Mouse (Mus musculus): ENCODE results near the gene Gm5795. TPM values are rescaled to one million over a fixed set of nuclear protein-coding genes. Genes with fewer than 3 reads are reported as not detected.
"Not testable (repeated sequence)": the region's sequence is repeated elsewhere in the genome, so short reads cannot be mapped to it uniquely, and the experiment has no call there.

Gm5795 gene
- not detected in 2 replicates for polyA plus RNA-seq (2016; fragmentation: Nextera tagmentation; extraction: Ambion mirVana)

DNA sequence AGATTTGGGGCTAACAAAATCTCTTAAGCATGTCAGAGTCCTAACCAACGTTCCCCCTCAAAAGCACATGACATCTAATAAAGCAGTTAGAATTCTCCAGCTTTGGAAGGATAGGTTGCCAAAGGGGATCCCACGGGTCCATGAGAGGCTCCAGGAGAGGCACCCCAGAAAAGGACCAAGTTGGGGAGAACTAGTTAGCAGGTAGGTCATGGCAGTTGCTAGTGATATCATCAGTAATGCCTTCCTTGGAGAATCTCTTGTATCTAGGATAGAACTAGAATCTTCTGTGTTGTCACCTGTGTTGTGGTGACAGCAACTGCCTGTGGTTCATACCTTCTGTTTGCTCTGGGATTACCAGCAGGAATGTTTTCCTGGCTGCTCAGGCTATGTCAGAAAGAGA is at the start of gene Gm5795:
Gm5795 (plus strand) TSS at position 301 of the 400 bp plus-strand sequence.
- not testable (repeated sequence) for H3K4me1 ChIP-seq; H3K27me3 ChIP-seq (replicated peaks; ENCODE audit: low read depth, poor library complexity, severe bottlenecking); H3K9me3 ChIP-seq; H3K4me3 ChIP-seq; DNase-seq (ENCODE audit: low spot score); H3K27ac ChIP-seq (replicated peaks); H3K36me3 ChIP-seq (replicated peaks)
- no CpG with 5 or more reads among the region's 2 CpGs for WGBS

DNA sequence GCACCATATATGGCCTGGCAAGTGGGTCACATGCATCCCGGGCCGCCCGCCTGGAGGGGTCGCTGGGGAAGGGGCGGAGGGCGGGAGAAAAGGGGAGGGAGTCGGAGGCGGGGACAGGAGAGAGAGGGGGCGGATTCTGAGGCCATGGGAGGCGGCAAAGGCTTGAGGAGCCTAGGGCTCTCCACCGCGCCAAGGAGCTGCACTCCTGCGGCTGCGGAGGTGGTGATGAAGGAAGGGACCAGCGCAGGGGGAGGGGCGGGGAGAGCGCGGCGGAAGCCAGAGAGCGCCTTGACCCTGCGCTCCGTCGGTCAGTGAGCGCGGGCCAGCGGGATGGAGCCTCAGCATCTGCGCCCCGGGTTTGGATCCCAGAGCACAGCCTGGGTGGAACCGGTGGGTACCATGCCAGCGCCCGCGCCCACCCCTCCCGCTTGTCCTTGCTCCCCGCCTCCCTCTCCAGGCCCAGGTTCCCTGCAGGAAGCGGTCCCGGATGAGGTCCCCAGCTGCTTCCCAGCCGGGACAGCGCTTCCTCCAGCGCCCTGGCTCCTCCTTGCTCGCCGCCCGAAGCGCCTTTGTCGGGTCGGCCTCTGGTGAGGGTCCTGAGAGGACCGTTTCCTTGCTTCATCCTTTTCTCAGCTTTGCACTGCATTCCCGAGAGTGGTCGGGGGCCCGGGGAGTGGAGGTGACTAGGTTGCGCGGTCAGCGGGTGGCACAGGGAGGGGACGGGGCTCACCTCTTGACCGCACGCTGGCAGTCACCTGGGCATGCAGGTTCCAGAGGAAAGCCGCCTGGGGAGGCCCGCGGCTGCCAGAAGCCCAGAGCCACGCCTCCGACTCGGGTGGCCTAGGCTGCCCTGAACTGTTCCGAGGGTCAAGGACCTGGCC is 20.5 kb downstream of the Gm5795 start, which contains the start of gene D830030K20Rik:
D830030K20Rik (plus strand) TSS at position 217 of the 881 bp plus-strand sequence.
- Histone ChIP-seq H3K27ac (replicated peaks) (peak within 1 kb of the TSS; percentile 63), H3K4me3 (peak within 1 kb of the TSS; percentile 62)
- WGBS: 1% methylated on average over 30 of the region's 62 CpGs
- H3K27me3 ChIP-seq (replicated peaks; ENCODE audit: low read depth, poor library complexity, severe bottlenecking); H3K4me1 ChIP-seq; H3K36me3 ChIP-seq (replicated peaks); H3K9me3 ChIP-seq: not testable (repeated sequence)
- DNase-seq (ENCODE audit: low spot score): peak; percentile 38

DNA sequence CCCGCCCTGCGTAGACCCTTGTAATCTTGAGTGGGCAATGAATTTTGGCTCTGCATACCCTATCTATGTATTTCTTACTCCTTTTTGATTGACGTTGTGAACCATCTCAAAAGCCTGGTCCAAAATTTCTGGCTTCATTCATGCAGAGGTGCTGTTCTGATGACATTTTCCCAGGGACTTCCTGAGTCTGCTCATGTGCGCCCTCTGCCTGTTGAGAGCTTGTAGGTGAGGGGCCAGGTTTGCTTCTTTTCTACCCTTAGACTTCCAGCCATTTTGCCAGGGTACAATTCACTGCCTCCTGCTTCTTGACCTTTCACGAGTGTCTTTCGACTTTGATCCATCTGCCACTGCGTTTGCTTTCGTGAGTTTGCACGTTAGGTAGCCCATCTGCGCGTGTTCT is 21.3 kb downstream of the Gm5795 start:
- H3K27ac ChIP-seq (replicated peaks); H3K4me3 ChIP-seq; H3K9me3 ChIP-seq; H3K36me3 ChIP-seq (replicated peaks); H3K27me3 ChIP-seq (replicated peaks; ENCODE audit: low read depth, poor library complexity, severe bottlenecking); H3K4me1 ChIP-seq: not testable (repeated sequence)
- WGBS: 8% methylated on average over 10 of the region's 11 CpGs
- DNase-seq (ENCODE audit: low spot score): peak; percentile 39

Other genes starting within 250 kb of the Gm5795 start
- gene Gm2888, start 158.3 kb upstream of the Gm5795 start, polyA plus RNA-seq (2016; fragmentation: Nextera tagmentation; extraction: Ambion mirVana): not detected in 2 replicates
- 3.2 and 3.6 TPM in 2 replicates for gene Gm2897, start 139.0 kb upstream of the Gm5795 start, polyA plus RNA-seq (2016; fragmentation: Nextera tagmentation; extraction: Ambion mirVana)
- not detected in 2 replicates for gene Gm10340, start 54.3 kb upstream of the Gm5795 start, polyA plus RNA-seq (2016; fragmentation: Nextera tagmentation; extraction: Ambion mirVana)
- gene D830030K20Rik, start 20.2 kb downstream of the Gm5795 start, polyA plus RNA-seq (2016; fragmentation: Nextera tagmentation; extraction: Ambion mirVana): 13.9 and 14.6 TPM in 2 replicates
- gene Gm2956, start 144.4 kb downstream of the Gm5795 start, polyA plus RNA-seq (2016; fragmentation: Nextera tagmentation; extraction: Ambion mirVana): not detected in 2 replicates
- not detected in 2 replicates for gene Gm10413, start 206.8 kb downstream of the Gm5795 start, polyA plus RNA-seq (2016; fragmentation: Nextera tagmentation; extraction: Ambion mirVana)
- gene Gm10409, start 224.4 kb downstream of the Gm5795 start, polyA plus RNA-seq (2016; fragmentation: Nextera tagmentation; extraction: Ambion mirVana): 1.9 and 2.0 TPM in 2 replicates
- gene Gm3005, start 239.8 kb downstream of the Gm5795 start, polyA plus RNA-seq (2016; fragmentation: Nextera tagmentation; extraction: Ambion mirVana): 1.4 and 2.0 TPM in 2 replicates

All from embryonic facial prominence, embryonic 10.5 days (tissue).